Mouse (Mus musculus) adrenal gland, adult 10 weeks (tissue): ENCODE data around the gene H2-T24. TPM values are rescaled to one million over a fixed set of nuclear protein-coding genes. Genes with fewer than 3 reads are reported as not detected.

Experiments used
- polyA plus RNA-seq: library from polyadenylated mRNA; stranded (reverse); fragments of 350-450 nt; fragmentation: Illumina TruSeq; extraction: RNeasy Lipid Tissue Mini Kit (QIAGEN cat#74804); gene quantifications from one replicate; pipeline ENCODE4 v1.2.3, GENCODE M21; 2014; ENCODE audit warnings: low read depth, low replicate concordance

H2-T24 gene
- polyA plus RNA-seq: 8.5 TPM

GRCm38 (mm10) chr17:36020191-36021073 lies at the start of gene H2-T24:
Gene H2-T24, minus strand, starts transcription at chr17:36020560.

DNA sequence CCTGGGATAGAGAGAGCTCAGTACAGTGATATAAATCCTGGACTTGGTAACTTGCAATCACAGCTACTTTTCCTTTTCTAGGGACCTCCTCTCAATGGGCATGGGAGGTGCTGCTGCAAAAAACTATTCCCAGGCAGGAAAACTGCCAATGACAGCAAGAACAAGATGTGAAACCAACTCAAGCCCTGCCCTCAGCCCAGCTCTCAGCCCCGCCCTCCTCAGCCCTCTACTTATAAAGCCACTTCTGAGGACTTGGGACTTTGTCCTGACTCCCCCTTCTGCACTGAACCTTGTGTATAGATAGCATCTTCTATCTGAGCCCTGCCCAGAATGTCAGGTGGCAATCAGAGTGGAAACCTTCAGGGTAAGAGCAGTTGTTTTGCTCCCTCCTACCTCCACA lies 38.0 kb upstream of the H2-T24 start, which contains the start of gene Gm11127:
Gm11127 (minus strand) TSS at position 10 of the 400 bp plus-strand sequence.

DNA sequence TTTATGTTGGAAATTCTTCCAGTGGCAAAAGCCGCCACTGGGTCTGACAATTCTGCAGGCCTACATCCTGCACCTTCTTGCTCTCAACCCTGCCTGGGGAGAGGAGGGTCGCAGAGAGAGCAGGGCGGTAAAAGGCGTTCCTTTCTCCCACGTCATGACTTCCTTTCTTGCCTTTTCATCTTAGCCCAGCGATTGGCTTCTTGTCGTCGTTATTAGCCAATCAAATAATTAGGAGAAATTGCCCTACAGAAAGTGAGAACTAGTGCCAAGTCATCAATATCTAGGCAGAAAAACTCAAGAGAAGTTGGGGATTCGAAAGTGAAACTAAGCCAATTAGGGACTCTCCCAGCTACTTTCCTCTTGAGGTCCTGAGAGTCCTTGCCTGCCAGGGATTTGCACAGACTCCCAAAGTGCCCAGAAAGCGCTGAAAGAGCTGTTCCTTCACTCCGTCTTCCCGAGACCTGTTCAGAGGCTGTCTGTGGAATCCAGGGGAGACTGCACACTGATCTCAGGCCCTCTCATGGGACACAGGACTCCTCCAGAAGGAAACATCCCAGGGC lies 22.3 kb upstream of the H2-T24 start, which contains the start of the genes H2-T22 and Gm6034:
H2-T22 (minus strand) TSS at position 138 of the 560 bp plus-strand sequence.
Gm6034 (plus strand) TSS at position 352 of the 560 bp plus-strand sequence.

DNA sequence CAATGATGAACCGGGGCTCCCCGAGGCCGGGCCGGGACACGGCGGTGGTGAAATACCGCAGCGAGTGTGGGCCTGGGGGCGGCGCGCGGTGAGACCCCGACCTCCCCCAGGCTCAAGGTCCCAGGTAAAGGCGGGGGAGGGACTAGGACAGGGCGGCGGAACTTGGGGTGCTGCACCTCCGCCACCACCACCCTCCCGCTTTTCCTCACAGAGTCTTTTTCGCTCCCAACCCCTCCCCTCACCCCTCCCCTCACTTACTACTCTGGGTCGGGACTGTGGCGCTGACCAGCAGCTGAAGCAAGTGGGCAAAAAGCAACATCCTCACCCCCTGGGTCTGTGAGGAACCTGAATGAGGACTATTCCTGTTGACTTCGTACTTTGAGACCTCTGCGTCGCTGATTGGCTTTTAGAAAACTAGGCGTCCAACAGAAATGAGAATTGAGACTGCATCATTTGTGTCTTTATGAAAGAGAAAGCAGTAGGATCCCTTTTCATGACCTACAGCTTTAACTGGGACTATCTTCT lies 12.1 kb upstream of the H2-T24 start, which contains the start of gene H2-T23:
H2-T23 (minus strand) TSS at position 505 of the 525 bp plus-strand sequence.

GRCm38 (mm10) chr17:35979401-35980362 lies 40.7 kb downstream of the H2-T24 start, which contains the start of the genes Gnl1 and Prr3:
Gene Gnl1, plus strand, starts transcription at chr17:35979851.
Gene Prr3, minus strand, starts transcription at chr17:35980236.

DNA sequence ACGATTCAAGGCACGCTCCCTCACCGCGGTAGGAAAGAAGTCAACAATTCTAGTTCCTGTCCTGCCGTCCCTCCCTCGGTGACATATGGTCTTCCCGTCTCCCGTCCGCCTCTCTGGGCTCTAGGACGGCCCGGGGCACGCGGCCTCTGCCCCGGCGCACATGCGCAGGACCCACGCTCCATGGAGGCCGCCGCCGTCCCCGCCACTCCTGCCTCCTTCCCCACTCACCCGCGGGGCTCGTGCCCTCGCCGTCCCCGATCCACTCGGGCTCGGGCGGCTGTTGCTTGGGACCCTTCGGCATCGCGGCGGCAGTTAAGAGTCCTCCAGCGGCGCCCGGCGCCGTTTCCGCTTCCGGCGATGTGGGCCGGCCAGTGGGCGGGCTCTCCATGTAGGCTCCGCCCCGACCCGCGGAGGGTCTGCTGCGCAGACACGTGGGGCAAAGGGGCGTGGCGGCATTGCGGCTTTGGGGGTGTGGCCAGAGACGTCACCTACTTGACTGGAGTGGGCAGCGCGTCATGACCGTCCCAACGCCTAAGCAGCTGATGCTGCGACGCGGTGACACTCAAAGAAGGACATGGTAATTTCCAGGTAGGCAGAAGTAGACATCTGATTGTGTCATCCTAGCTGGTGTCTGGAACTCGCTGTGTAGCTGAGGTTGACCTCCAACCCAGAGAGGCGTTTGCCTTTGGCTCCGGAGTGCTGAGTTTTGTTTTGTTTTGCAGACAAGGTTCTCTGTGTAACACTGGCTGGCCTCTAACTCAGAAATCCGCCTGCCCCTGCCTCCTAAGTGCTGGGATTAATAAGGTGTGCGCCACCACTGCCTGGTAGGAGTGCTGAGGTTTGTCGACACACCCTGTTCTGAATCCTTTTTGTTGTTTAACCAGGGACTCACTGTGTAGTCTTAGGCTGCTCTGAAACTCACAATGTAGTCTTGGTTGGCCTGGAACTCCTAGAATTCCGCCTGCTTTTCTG lies 50.7 kb downstream of the H2-T24 start, which contains the start of gene Abcf1:
Abcf1 (minus strand) TSS at position 344 of the 972 bp plus-strand sequence.

Other genes with a start within 250 kb of the H2-T24 start
- 5.0 TPM for gene Ier3, start 198.9 kb downstream of the H2-T24 start, polyA plus RNA-seq
- gene Flot1, start 197.3 kb downstream of the H2-T24 start, polyA plus RNA-seq: 11.8 TPM
- gene Tubb5, start 182.3 kb downstream of the H2-T24 start, polyA plus RNA-seq: 40.9 TPM
- gene Mdc1, start 179.0 kb downstream of the H2-T24 start, polyA plus RNA-seq: 11.3 TPM
- gene Nrm, start 159.2 kb downstream of the H2-T24 start, polyA plus RNA-seq: 1.1 TPM
- gene Ppp1r18, start 155.0 kb downstream of the H2-T24 start, polyA plus RNA-seq: 4.7 TPM
- 22.4 TPM for gene Dhx16, start 140.7 kb downstream of the H2-T24 start, polyA plus RNA-seq
- gene 2310061I04Rik, start 123.1 kb downstream of the H2-T24 start, polyA plus RNA-seq: 21.6 TPM
- 8.3 TPM for gene Atat1, start 110.5 kb downstream of the H2-T24 start, polyA plus RNA-seq
- 19.3 TPM for gene Mrps18b, start 104.2 kb downstream of the H2-T24 start, polyA plus RNA-seq
- 48.2 TPM for gene Ppp1r10, start 104.1 kb downstream of the H2-T24 start, polyA plus RNA-seq
- 47.8 TPM for gene Abcf1, start 50.8 kb downstream of the H2-T24 start, polyA plus RNA-seq
- 1.4 TPM for gene Gnl1, start 40.7 kb downstream of the H2-T24 start, polyA plus RNA-seq
- gene Prr3, start 40.3 kb downstream of the H2-T24 start, polyA plus RNA-seq: 2.4 TPM
- gene H2-T23, start 12.3 kb upstream of the H2-T24 start, polyA plus RNA-seq: 3.4 TPM
- gene H2-T22, start 22.2 kb upstream of the H2-T24 start, polyA plus RNA-seq: 13.1 TPM
- gene Gm6034, start 22.4 kb upstream of the H2-T24 start, polyA plus RNA-seq: not detected
- not detected for gene Gm11127, start 37.8 kb upstream of the H2-T24 start, polyA plus RNA-seq
- gene Gm19684, start 101.1 kb upstream of the H2-T24 start, polyA plus RNA-seq: not detected
- gene Gm7030, start 108.9 kb upstream of the H2-T24 start, polyA plus RNA-seq: not detected
- not detected for gene Gm8909, start 148.0 kb upstream of the H2-T24 start, polyA plus RNA-seq
- gene H2-T3, start 169.7 kb upstream of the H2-T24 start, polyA plus RNA-seq: not detected
- 4.4 TPM for gene Rpp21, start 237.5 kb upstream of the H2-T24 start, polyA plus RNA-seq